Mouse (Mus musculus) mouse trophoblast stem cell (cell line): Measurements from ENCODE around the gene Arl15.

Source experiments
- in situ Hi-C, 2 experiments: fragments of 300-500 bp; cut with MseI, MboI; formaldehyde crosslinking; loops; 2 replicates in 1 of 2; 3 replicates in 1 of 2; pipeline ENCODE4 v1.15.1; 2025

Arl15 gene

DNA sequence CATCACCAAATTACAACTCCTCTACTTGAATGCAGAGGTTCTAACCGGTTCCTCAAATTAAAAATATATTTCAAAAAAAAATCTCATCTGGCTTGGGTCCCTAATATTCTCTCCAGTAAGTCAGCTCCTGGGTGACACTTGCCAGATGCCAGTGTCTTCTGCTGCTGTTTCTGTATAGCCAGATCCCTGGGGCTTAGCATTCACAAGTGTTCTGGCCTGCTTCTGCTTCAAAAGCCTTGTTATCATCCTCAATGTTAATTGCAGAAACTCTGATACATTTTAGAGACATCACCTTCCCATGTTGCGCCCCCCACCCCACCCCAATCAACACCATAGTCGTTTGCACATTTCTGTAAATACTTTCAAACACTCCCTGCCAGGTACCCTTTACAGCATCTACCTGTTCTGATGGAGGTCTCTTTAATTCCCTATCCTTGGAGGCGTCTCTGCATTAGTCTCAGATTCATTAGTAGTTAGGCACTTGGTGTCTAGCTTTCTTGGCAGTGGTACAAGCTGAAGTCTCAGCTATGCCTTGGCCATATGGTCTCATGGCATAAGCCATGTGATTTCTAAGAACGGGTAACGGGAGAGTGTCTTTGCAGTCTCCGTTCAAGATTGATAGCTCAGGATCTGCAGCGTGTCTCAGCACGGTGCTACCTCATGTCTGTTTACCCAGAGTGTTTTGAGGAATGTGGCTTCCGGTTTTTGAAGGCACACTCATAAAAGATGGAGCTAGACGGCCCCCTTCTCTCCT is 336.4 kb downstream of the Arl15 start:
- in situ Hi-C loops: no loop called here

DNA sequence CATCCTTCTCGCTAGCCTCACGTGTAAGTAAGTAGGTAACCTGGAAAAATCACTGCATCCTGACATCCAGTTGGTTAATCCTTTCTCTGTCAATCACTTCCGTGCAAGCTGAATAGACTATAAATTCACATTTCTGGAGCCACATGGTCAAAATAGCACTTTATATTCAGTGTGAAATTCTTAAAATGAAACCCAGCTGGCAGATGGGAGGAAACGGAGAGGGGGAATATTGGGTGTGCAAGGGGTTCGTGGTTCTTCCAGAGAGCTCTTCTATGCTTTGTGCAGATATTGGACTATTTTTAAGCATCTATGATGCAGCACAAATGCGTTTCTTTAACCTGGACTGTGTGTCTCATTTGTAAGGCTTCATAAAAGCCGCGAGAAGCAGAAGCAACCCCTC is 344.6 kb downstream of the Arl15 start:
- in situ Hi-C loops: no loop called here

GRCm38 (mm10) chr13:114139570-114139969 is 345.3 kb downstream of the Arl15 start:
- in situ Hi-C loops: no loop called here

GRCm38 (mm10) chr13:114142826-114143225 is 348.5 kb downstream of the Arl15 start:
- in situ Hi-C loops: no loop called here

DNA sequence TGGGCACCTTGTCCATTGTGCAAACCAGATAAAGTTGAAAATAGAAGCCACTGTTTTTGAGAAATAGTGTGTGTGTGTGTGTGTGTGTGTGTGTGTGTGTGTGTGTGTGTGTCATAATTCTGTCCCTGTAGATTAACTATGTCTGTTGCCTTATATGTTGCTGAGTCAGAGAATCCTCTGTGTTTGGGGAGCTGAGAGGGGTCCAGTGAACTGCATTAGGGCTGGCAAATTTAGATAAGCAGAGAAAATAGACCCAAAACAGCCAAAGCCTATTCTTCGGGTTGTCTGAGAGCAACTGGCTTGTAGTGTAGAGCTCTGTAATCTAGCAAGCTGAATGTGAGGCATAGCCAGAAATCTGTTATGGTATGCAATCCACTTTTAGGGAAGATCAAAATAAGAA is 348.9 kb downstream of the Arl15 start:
- in situ Hi-C loops: no loop called here

GRCm38 (mm10) chr13:114144052-114145046 is 350.0 kb downstream of the Arl15 start:
- in situ Hi-C loops: no loop called here

- in situ Hi-C loops: no loop called here
These were observed 350.9 kb downstream of the Arl15 start for GRCm38 (mm10) chr13:114145249-114145648.

DNA sequence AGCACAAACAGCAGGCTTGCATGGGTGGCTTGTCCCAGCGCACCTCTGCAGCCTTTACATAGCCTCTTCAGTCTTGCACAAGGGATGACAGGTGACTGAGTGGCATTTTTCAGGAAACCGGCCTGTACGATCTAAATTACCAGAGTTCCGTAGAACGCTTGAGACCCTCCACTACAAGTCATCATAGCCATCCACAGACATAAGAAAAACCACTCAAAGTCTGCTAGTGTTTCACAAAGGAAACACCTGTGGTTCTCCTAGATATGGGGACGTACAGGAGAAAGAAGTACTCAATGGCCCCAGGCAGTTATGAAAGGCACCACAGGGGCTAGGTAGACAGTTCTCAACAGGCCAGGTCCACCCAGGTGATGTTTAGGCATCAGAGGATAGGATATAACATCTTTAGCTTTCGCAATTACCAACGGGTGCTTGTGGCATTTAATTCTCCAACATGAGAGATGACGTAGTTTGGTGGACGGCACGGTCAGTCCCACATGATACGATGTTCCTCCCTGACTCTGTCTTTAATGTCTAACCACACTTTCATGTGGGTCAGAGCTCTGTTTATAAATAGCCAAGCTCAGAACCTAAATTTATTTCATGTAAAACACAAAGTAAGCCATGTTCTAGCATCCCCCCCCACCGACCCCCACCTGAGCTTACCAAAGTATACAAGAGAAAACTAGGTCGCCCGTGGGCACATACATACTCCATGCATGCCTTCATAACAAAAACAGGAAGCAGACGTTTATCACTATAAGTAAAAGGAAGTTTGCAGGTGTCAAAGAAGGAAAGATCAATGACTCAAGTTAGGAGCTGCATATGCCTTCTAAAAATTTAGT is 356.8 kb downstream of the Arl15 start:
- in situ Hi-C loops: no loop called here

DNA sequence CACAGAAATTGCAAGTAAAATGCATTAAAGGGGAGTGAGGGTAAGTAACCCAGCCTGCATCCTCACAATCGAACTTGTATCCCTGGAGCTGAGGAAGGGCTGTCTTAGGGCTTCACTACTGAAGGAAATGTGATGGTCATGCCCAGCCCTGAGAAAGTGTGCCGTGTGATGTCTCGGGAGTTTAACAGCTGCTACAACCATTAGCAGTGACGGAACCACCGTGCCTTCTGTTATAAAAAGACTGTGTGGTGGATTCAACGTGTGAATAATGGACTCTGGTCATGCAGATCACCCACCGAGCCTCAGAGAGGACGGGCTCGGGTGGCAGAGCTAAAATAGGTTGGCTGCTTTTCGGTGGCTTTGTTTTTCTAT is 357.4 kb downstream of the Arl15 start:
- in situ Hi-C loops: no loop called here

GRCm38 (mm10) chr13:114156689-114157088 is 362.4 kb downstream of the Arl15 start:
- in situ Hi-C loops: no loop called here

- in situ Hi-C loops: no loop called here
These were observed 363.9 kb downstream of the Arl15 start for GRCm38 (mm10) chr13:114158111-114158730.

- in situ Hi-C loops: no loop called here
These were observed 365.5 kb downstream of the Arl15 start for GRCm38 (mm10) chr13:114159634-114160391.

GRCm38 (mm10) chr13:114162753-114163152 is 368.4 kb downstream of the Arl15 start:
- in situ Hi-C loops: no loop called here

DNA sequence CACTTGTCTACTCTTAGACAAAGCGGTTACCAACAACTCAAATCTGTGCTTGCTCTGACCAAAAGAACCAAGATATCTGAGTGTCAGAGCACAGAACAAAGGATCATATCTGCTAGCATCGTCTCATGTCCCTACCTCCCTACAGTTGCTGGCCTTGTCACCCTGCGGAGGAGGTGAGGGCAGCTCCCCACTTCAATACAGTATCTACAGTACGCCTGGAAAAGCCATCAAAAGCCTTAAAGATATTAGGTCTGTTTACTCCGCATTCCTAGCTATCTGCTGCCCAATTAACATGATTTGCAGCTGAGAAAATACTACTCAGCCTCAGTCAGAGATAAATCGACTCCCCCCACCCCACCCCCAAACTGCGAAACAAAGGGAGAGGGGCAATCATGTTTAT is 371.3 kb downstream of the Arl15 start:
- in situ Hi-C loops: no loop called here

DNA sequence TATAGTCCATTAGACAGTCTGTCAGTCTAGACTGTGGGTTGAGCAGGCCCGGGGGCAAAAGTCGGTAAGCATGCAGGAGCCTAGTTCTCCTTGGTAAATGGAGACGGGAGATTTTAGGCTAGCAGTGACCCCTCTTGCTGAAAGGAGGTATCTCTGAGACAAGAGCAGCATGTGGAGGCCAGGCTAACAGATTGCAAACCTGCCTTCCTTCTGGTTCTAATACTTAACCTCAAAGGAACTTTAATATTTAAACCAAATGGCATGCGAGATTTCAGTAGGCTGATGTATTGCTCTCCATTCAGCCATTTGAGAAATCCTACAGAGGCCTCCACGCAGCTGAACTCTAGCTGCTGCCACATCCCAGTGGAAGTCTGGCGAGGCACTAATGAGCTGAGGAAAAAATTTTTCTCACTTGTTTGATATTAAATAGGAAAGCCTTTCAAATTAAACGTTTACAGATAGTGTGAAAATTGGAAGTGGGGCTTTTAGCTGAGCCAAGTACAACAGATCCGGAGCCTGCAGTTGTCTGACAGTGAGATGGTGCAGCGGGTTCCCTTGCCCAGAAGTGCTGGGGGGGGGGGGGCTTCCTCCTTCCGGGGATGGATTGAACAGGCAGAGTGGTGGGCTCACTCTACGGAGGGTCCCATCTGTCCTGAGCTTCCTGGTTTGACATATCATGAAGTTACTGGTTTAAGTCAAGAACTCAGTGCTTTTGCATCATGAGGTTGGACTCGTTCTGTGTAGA is 372.3 kb downstream of the Arl15 start:
- in situ Hi-C loops: no loop called here

- in situ Hi-C loops: no loop called here
These were observed 375.8 kb downstream of the Arl15 start for GRCm38 (mm10) chr13:114170061-114170460.

DNA sequence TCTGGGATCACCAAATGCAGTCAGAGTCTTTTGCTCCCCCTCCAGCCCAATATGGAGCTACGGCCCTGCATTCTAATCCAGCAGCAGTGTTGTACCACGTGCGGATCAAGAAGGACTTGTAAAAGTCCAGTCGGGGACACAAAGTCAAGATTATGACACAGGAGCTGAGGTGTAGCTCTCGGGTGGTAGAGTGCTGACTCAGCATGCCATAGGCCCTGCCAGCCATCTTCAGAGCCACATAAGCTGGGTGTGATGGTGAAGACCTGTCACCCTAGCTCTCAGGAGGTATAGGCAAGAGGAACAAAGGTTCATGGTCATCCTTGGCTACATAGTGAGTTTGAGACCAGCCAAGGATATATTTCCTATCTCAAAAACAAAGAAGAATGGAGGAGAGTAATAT is 377.2 kb downstream of the Arl15 start:
- in situ Hi-C loops: no loop called here

DNA sequence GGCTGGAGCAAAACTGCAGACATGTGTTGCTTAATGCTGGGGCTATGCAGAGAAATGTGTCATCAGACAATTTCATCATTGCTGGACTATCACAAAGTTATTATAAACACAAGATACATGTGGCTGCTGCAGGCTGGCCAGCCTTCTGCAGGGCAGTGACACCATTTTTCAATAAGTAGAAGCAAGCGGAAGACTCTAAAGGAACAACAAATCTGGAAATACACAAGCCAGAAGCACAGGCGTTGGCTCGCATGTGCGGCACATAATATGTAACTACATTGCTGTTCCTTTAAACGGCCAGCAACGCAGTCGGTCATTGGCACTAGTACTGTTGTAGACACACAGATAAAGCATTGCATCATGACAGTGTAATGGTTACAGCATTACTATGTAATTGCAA is 393.8 kb downstream of the Arl15 start:
- in situ Hi-C loops: no loop called here

DNA sequence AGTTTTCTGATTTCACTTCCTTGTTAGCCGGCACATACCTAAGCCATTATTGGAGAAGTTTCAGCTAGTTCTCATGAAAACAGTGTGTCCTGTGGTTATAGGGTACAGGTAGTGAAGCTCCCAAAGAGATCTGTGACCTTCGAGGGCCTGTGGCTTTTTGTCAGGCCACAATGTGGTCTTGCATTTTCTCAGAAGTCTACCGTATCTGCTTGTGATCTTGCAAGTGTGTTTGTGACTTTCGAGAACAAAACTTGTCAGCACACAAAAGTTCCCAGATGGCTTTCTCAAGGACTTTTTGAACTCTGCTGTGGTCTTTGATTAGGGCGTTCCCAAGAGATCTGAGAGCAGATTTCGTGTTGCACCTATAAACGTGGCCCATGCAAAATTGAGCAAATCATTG is 394.5 kb downstream of the Arl15 start:
- in situ Hi-C loops: no loop called here

DNA sequence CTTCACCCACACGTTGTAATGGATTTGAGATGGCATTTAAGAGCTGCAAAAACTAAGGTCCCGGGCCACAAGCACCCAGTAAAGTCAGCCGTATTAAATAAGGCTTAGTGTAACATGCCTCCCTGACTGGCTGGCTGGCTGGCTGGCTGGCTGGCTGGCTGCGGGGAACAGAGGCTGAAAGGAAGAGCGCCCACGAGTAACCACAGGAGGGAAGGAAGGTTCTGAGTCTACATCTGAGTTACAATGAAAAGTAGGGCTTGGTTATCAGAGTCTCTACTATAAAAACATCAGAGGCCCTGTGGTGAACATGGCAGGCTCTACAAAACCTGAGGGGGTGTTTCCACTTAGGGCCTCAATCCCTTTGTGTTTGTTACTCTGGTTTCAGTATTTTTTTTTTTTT is 395.1 kb downstream of the Arl15 start:
- in situ Hi-C loops: no loop called here
